Mouse (Mus musculus): ENCODE data around the gene Atf6.

- TF ChIP-seq EP300 (IDR thresholded peaks at IDR 0.05; ENCODE audit: low read depth) (no peak), CTCF (IDR thresholded peaks at IDR 0.05; ENCODE audit: low read depth) (no peak)
Observed at GRCm38 (mm10) chr1:170702958-170703357, 164.6 kb downstream of the Atf6 start.

All from heart, postnatal 0 days (tissue).